Mouse (Mus musculus): ENCODE results near the gene Apoa4.

GRCm38 (mm10) chr9:46243584-46243983 lies 3.1 kb downstream of the Apoa4 start:
- no peak for TF ChIP-seq POLR2A (IDR thresholded peaks at IDR 0.05; ENCODE audit: extremely low read depth, insufficient read depth, low read length)
- TF ChIP-seq CTCF (IDR thresholded peaks at IDR 0.05; ENCODE audit: low read depth, low read length) = no peak
